ENCODE assay signal across 17 mouse cellular contexts in the genomic region with DNA sequence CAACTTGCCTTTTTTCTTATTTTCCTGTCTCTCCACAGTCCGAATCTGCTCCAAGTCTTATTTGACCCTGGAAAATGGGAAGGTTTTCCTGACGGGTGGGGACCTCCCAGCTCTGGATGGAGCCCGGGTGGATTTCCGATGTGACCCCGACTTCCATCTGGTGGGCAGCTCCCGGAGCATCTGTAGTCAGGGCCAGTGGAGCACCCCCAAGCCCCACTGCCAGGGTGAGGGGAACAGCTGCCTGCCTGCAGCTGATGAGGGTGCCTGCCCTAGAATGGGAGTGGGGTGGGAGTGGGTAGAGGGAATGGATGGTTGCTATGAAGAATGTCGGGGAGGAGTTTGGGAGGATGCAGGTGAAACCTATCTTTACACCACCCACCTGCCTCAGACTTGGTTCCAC. TPM values are rescaled to one million over a fixed set of nuclear protein-coding genes. Genes with fewer than 3 reads are reported as not detected.
A peak's percentile ranks its signal among the peaks of the same experiment; 100 is the strongest.
DNase-seq lines count a peak whose midpoint lies in the region; ATAC-seq and TF ChIP-seq lines count a peak whose summit lies in the region.
"Had no signal": no experiment of that assay in that cellular context is flagged by ENCODE, and none has a peak within 500 bp of the region (broad histone marks: within the 10 kb centered on the region; RNA-seq: fewer than 3 reads in every experiment).

No protein-coding gene starts in this region.

- peak overlapping the region; percentile 26 to 46; a peak in 3 of 4 replicates for H3K4me3 ChIP-seq in ES-E14 (ENCODE audit: insufficient read depth in 1 of 2, low read depth in 1 of 2, low read length in 2 of 2, poor library complexity in 1 of 2, severe bottlenecking in 1 of 2)
- no peak overlapping the region for H3K4me3 ChIP-seq in embryonic facial prominence, embryonic 14.5 days (ENCODE audit: low read depth, low read length)
- H3K4me3 ChIP-seq in midbrain, embryonic 15.5 days: peak overlapping the region; percentile 93
- H3K4me3 ChIP-seq: megakaryocyte, embryonic 14.5 days had no signal

- peak; percentile 70 for DNase-seq in cerebellum, adult 11-12 months
- no peak for DNase-seq in cerebellum, postnatal 4 days (ENCODE audit: low spot score in 2 of 2)
- no peak for DNase-seq in ES-E14 (ENCODE audit: low read depth, low spot score)
- no peak for DNase-seq in embryonic facial prominence, embryonic 14.5 days (ENCODE audit: low spot score)
- DNase-seq in ovary, postnatal 14 days (ENCODE audit: low spot score): no peak
- DNase-seq in right cerebral cortex, postnatal 14 days: no peak
- DNase-seq: liver, postnatal 0 days had no signal

- H3K27ac ChIP-seq in ES-E14 (ENCODE audit: insufficient read depth, low read depth, low read length, poor library complexity, severe bottlenecking): no peak overlapping the region
- no peak overlapping the region for H3K27ac ChIP-seq in embryonic facial prominence, embryonic 14.5 days (replicated peaks; ENCODE audit: low read depth, low read length)
- H3K27ac ChIP-seq in midbrain, embryonic 15.5 days: no peak overlapping the region
- H3K27ac ChIP-seq: kidney, embryonic 15.5 days had no signal

- peaks cover 18% of the 10 kb centered on the region for H3K36me3 ChIP-seq in ES-E14 (ENCODE audit: control insufficient read depth, insufficient read depth, low read length, poor library complexity, severe bottlenecking)
- H3K36me3 ChIP-seq in embryonic facial prominence, embryonic 14.5 days (ENCODE audit: control insufficient read depth, insufficient read depth, low read length): no peaks in the 10 kb centered on the region
- H3K36me3 ChIP-seq in midbrain, embryonic 15.5 days (replicated peaks): no peaks in the 10 kb centered on the region
- H3K36me3 ChIP-seq: kidney, embryonic 15.5 days had no signal

- H3K9me3 ChIP-seq in ES-E14 (ENCODE audit: control insufficient read depth, insufficient read depth, low read depth, low read length): no peaks in the 10 kb centered on the region
- no peaks in the 10 kb centered on the region for H3K9me3 ChIP-seq in embryonic facial prominence, embryonic 14.5 days (ENCODE audit: control insufficient read depth, low read length)
- no peaks in the 10 kb centered on the region for H3K9me3 ChIP-seq in midbrain, embryonic 15.5 days
- H3K9me3 ChIP-seq: kidney, embryonic 15.5 days; megakaryocyte, embryonic 14.5 days had no signal

- no peaks in the 10 kb centered on the region; the same call in 1 of the 2 replicates for H3K27me3 ChIP-seq in embryonic facial prominence, embryonic 14.5 days (replicated peaks; ENCODE audit: control insufficient read depth, insufficient read depth, low read length)
- H3K27me3 ChIP-seq in midbrain, embryonic 15.5 days (replicated peaks): no peaks in the 10 kb centered on the region
- H3K27me3 ChIP-seq: Patski had no signal

- peaks cover 5 to 9% of the 10 kb centered on the region in 2 experiments; a peak in 2 of 4 replicates for H3K4me1 ChIP-seq in ES-E14 (ENCODE audit: control insufficient read depth in 2 of 2, insufficient read depth in 2 of 2, low read length in 2 of 2, poor library complexity in 1 of 2)
- peaks cover 21% of the 10 kb centered on the region for H3K4me1 ChIP-seq in embryonic facial prominence, embryonic 14.5 days (ENCODE audit: control insufficient read depth, insufficient read depth, low read length)
- peaks cover 61% of the 10 kb centered on the region for H3K4me1 ChIP-seq in midbrain, embryonic 15.5 days

- in situ Hi-C loops in ES-E14 (cut with MboI; ENCODE audit: low sequenced_read_pairs in 2 of 2, unreplicated experiment in 2 of 2): no loop called here

- ATAC-seq in embryonic facial prominence, embryonic 14.5 days (ENCODE audit: low read depth): no peak
- ATAC-seq in midbrain, embryonic 15.5 days (replicated peaks): no peak
- no peak for ATAC-seq in granulocyte monocyte progenitor cell, adult 5-6 weeks (replicated peaks; ENCODE audit: poor library complexity, severe bottlenecking)
- ATAC-seq: liver, postnatal 0 days; Patski had no signal

- 54% methylated on average over 7 of the region's 7 CpGs for WGBS in embryonic facial prominence, embryonic 14.5 days
- 57% methylated on average over 7 of the region's 7 CpGs for WGBS in midbrain, embryonic 15.5 days

- H3K4me2 ChIP-seq in embryonic facial prominence, embryonic 14.5 days (ENCODE audit: low read depth, low read length): peak overlapping the region; percentile 26; the same call in 1 of the 2 replicates
- peak overlapping the region; percentile 77 for H3K4me2 ChIP-seq in midbrain, embryonic 15.5 days

- no peak overlapping the region for H3K9ac ChIP-seq in ES-E14 (ENCODE audit: insufficient read depth, low read depth, low read length, poor library complexity, severe bottlenecking)
- peak overlapping the region; percentile 8; the same call in 1 of the 2 replicates for H3K9ac ChIP-seq in embryonic facial prominence, embryonic 14.5 days (ENCODE audit: low read depth, low read length)
- H3K9ac ChIP-seq in midbrain, embryonic 15.5 days: peak overlapping the region; percentile 48
- H3K9ac ChIP-seq: kidney, embryonic 15.5 days; liver, postnatal 0 days had no signal

TF ChIP-seq in ES-E14, 5 proteins besides CTCF, POLR2A, EP300 and RAD21:
- TF ChIP-seq MAFK (IDR thresholded peaks at IDR 0.05; ENCODE audit: insufficient read depth, low read depth, low read length) (no peak), ZC3H11A (IDR thresholded peaks at IDR 0.05; ENCODE audit: borderline replicate concordance, low read depth, low read length) (no peak), CHD2 (IDR thresholded peaks at IDR 0.05; ENCODE audit: low read depth, low read length) (no peak), ZNF384 (IDR thresholded peaks at IDR 0.05; ENCODE audit: low read depth, low read length) (no peak), HCFC1 (IDR thresholded peaks at IDR 0.05; ENCODE audit: borderline replicate concordance, insufficient read depth, low read length) (no peak)
TF ChIP-seq in ES-E14: peak in this region for 0.

RNA-seq across cellular contexts. Expression of a gene that starts 2.6 kb away (rescaled TPM):
- total RNA-seq in ES-E14 (2012; rRNA removed): 60.9 and 106 TPM in 2 replicates
- 8.4 and 10.2 TPM in 2 replicates for polyA plus RNA-seq in embryonic facial prominence, embryonic 14.5 days (2014; fragmentation: Nextera tagmentation; extraction: Ambion mirVana)
- 86.4 and 88.8 TPM in 2 replicates for polyA plus RNA-seq in midbrain, embryonic 15.5 days (2015; fragmentation: Nextera tagmentation; extraction: Ambion mirVana)
- 1.3 and 2.0 TPM in 2 replicates for total RNA-seq in granulocyte monocyte progenitor cell, adult 5-6 weeks (2014; fragmentation: Nextera tagmentation)
- total RNA-seq in granulocyte monocyte progenitor cell, adult 5-6 weeks (2017): 0.57 and 1.7 TPM in 2 replicates

RNA-seq across cellular contexts. Expression of a gene that starts 25.2 kb away (rescaled TPM):
- total RNA-seq in ES-E14 (2012; rRNA removed): 0.62 and 0.85 TPM in 2 replicates
- 0.12 and 0.22 TPM in 2 replicates for polyA plus RNA-seq in embryonic facial prominence, embryonic 14.5 days (2014; fragmentation: Nextera tagmentation; extraction: Ambion mirVana)
- 2.4 and 3.7 TPM in 2 replicates for polyA plus RNA-seq in midbrain, embryonic 15.5 days (2015; fragmentation: Nextera tagmentation; extraction: Ambion mirVana)
- not detected in 2 replicates for total RNA-seq in granulocyte monocyte progenitor cell, adult 5-6 weeks (2014; fragmentation: Nextera tagmentation)
- total RNA-seq in granulocyte monocyte progenitor cell, adult 5-6 weeks (2017): not detected in 2 replicates
- total RNA-seq: gastrocnemius, adult 8-10 months had no signal
- polyA plus RNA-seq: heart, embryonic 16.5 days; liver, postnatal 0 days had no signal

RNA-seq across cellular contexts. Expression of a gene that starts 39.9 kb away (rescaled TPM):
- total RNA-seq in ES-E14 (2012; rRNA removed): 0.11 and 0.22 TPM in 2 replicates
- polyA plus RNA-seq in embryonic facial prominence, embryonic 14.5 days (2014; fragmentation: Nextera tagmentation; extraction: Ambion mirVana): 0.12 TPM in 1 of 2 replicates, not detected in the other
- polyA plus RNA-seq in midbrain, embryonic 15.5 days (2015; fragmentation: Nextera tagmentation; extraction: Ambion mirVana): 0.06 TPM in 1 of 2 replicates, not detected in the other
- total RNA-seq in granulocyte monocyte progenitor cell, adult 5-6 weeks (2014; fragmentation: Nextera tagmentation): not detected in 2 replicates
- not detected in 2 replicates for total RNA-seq in granulocyte monocyte progenitor cell, adult 5-6 weeks (2017)
- total RNA-seq: gastrocnemius, adult 8-10 months; left cerebral cortex, postnatal 25 days had no signal
- polyA plus RNA-seq: embryonic facial prominence, embryonic 11.5 days; heart, embryonic 16.5 days; liver, postnatal 0 days; Patski; urinary bladder, adult 2 months had no signal

RNA-seq across cellular contexts. Expression of a gene that starts 47.4 kb away (rescaled TPM):
- total RNA-seq in ES-E14 (2012; rRNA removed): 360 and 437 TPM in 2 replicates
- 45.5 and 64.8 TPM in 2 replicates for polyA plus RNA-seq in embryonic facial prominence, embryonic 14.5 days (2014; fragmentation: Nextera tagmentation; extraction: Ambion mirVana)
- polyA plus RNA-seq in midbrain, embryonic 15.5 days (2015; fragmentation: Nextera tagmentation; extraction: Ambion mirVana): 289 and 324 TPM in 2 replicates
- 1.2 TPM in 1 of 2 replicates, not detected in the other for total RNA-seq in granulocyte monocyte progenitor cell, adult 5-6 weeks (2014; fragmentation: Nextera tagmentation)
- 0.57 TPM in 1 of 2 replicates, not detected in the other for total RNA-seq in granulocyte monocyte progenitor cell, adult 5-6 weeks (2017)

RNA-seq across cellular contexts. Expression of a gene that starts 49.7 kb away (rescaled TPM):
- 0.11 and 0.13 TPM in 2 replicates for total RNA-seq in ES-E14 (2012; rRNA removed)
- 0.04 TPM in 1 of 2 replicates, not detected in the other for polyA plus RNA-seq in embryonic facial prominence, embryonic 14.5 days (2014; fragmentation: Nextera tagmentation; extraction: Ambion mirVana)
- not detected in 2 replicates for polyA plus RNA-seq in midbrain, embryonic 15.5 days (2015; fragmentation: Nextera tagmentation; extraction: Ambion mirVana)
- total RNA-seq in granulocyte monocyte progenitor cell, adult 5-6 weeks (2014; fragmentation: Nextera tagmentation): not detected in 2 replicates
- total RNA-seq in granulocyte monocyte progenitor cell, adult 5-6 weeks (2017): not detected in 2 replicates
- total RNA-seq: gastrocnemius, adult 8-10 months; left cerebral cortex, postnatal 25 days had no signal
- polyA plus RNA-seq: embryonic facial prominence, embryonic 11.5 days; heart, embryonic 16.5 days; kidney, embryonic 15.5 days; liver, postnatal 0 days; Patski; urinary bladder, adult 2 months had no signal

Comparison
In these comparisons a context has a peak if more than half of its experiments do, and no peak if none do; other contexts are left out.
1. RNA of a gene that starts 2.6 kb away (total RNA-seq): 60.9 to 106 TPM in ES-E14; 0.57 to 2.0 TPM in granulocyte monocyte progenitor cell, adult 5-6 weeks; every median in the first group is over 10 times any median in the second.